ENCODE assay signal across 15 mouse cellular contexts in the genomic region with DNA sequence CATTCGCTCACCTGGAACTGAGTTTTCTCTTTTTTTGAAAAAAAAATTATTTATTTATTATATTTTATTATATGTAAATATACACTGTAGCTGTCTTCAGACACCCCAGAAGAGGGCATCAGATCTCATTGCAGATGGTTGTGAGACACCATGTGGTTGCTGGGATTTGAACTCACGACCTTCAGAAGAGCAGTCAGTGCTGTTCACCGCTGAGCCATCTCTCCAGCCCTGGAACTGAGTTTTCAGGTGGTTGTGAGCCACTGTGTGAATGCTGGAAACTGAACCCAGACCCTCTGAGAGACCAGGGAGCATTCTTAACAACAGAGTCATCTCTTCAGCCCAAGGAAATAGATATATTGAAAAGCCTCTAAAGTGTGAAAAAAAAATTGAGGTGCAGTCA. TPM values are rescaled to one million over a fixed set of nuclear protein-coding genes. Genes with fewer than 3 reads are reported as not detected.
"Had no signal": no experiment of that assay in that cellular context is flagged by ENCODE, and none has a peak within 500 bp of the region (broad histone marks: within the 10 kb centered on the region; RNA-seq: fewer than 3 reads in every experiment).

No protein-coding gene starts in this region.

- DNase-seq: kidney, postnatal 14 days; left cerebral cortex, postnatal 4 days; lung, adult 18-20 months; right cerebral cortex, adult 18-20 months; right cerebral cortex, postnatal 25 days; thymus, postnatal 4 days had no signal

- H3K36me3 ChIP-seq: limb, embryonic 13.5 days; midbrain, embryonic 13.5 days; neural tube, embryonic 15.5 days had no signal

- H3K27me3 ChIP-seq: limb, embryonic 13.5 days; midbrain, embryonic 13.5 days; neural tube, embryonic 15.5 days had no signal

- H3K9me3 ChIP-seq: midbrain, embryonic 13.5 days; neural tube, embryonic 15.5 days had no signal

- H3K27ac ChIP-seq: limb, embryonic 13.5 days; liver, embryonic 14.5 days; midbrain, embryonic 13.5 days; neural tube, embryonic 15.5 days had no signal

- H3K4me3 ChIP-seq: limb, embryonic 13.5 days; midbrain, embryonic 13.5 days; neural tube, embryonic 15.5 days had no signal

- H3K4me2 ChIP-seq: midbrain, embryonic 13.5 days; neural tube, embryonic 15.5 days had no signal

- H3K4me1 ChIP-seq: midbrain, embryonic 13.5 days; neural tube, embryonic 15.5 days had no signal

- ATAC-seq: midbrain, embryonic 13.5 days had no signal

- H3K9ac ChIP-seq: limb, embryonic 13.5 days; liver, embryonic 14.5 days; midbrain, embryonic 13.5 days; neural tube, embryonic 15.5 days had no signal

RNA-seq across cellular contexts. Expression of a gene that starts 8.5 kb away (rescaled TPM):
- total RNA-seq: layer of hippocampus, adult 8-10 months; layer of hippocampus, postnatal 14 days; left cerebral cortex, adult 18-20 months; left cerebral cortex, postnatal 4 days; midbrain, postnatal 0 days had no signal
- polyA plus RNA-seq: midbrain, embryonic 13.5 days; small intestine, adult 2 months had no signal
